Mouse (Mus musculus) spleen, postnatal 4 days (tissue): ENCODE data around the gene Mob3b.

Experiments
- DNase-seq, 2 experiments: peaks; one replicate each; pipeline ENCODE4 v3.0.0; 2022; ENCODE audit warnings: low spot score in 2 of 2

Gene Mob3b

GRCm38 (mm10) chr4:35005068-35005769 is 152.1 kb downstream of the Mob3b start:
- DNase-seq, result no peak

DNA sequence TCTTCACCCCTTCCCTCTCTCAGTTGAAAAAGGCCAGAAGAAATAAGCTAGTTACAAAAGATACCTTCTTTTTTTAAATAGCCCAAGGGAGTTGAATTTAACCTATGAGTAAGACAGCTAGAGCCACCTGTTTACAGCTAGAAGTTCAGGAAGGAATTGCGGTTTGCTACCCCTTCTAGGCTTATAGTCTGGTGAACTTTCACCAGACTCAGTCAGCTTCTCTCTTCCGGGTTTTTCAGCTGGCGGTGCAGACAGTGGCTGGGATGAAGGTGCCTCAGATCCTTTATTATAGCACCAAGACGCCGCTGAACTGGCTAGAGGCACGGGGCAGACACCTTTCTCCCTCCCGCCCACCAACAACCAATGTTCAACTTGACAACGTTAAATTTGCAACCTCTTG is 152.8 kb downstream of the Mob3b start:
- DNase-seq, result no peak

DNA sequence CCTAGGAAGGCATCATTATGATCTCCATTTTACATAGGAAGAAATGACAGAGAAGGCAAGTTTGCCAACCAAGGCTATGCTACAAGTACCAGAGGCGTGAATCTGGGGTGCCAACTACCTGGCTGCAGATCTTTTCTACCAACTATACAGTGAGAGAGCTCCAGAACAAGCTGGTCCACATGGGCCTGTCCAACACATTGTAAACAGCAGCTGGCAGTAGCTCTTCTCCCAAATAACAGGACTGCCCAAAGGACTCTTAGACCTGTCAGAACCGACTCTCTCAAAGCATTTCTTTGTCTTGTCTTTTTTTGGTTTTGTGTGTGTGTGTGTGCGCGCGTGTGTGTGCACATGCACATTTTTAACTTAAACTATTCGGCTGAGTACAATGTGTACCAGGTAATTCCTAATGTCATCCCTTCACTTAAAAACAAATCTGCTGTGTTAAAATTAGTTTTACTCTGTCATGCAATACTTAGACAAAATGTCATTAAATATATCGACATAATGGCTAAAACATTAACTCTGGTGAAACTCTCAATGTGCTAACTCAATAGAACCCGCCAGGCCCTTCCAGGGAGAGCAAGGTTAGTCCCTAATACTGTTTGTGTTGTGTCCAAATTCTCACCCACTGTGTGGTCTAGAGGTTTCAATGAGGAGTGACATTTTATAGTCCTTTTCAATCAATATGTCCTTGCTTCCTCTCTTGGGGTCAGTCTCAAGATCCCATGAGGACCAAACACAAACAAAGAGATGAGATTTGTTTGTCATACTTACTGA is 153.5 kb downstream of the Mob3b start:
- no peak for DNase-seq

- no peak for DNase-seq
Observed at GRCm38 (mm10) chr4:34996616-34997015, 160.7 kb downstream of the Mob3b start.

- no peak for DNase-seq
Observed at GRCm38 (mm10) chr4:34993639-34993975, 163.7 kb downstream of the Mob3b start.

DNA sequence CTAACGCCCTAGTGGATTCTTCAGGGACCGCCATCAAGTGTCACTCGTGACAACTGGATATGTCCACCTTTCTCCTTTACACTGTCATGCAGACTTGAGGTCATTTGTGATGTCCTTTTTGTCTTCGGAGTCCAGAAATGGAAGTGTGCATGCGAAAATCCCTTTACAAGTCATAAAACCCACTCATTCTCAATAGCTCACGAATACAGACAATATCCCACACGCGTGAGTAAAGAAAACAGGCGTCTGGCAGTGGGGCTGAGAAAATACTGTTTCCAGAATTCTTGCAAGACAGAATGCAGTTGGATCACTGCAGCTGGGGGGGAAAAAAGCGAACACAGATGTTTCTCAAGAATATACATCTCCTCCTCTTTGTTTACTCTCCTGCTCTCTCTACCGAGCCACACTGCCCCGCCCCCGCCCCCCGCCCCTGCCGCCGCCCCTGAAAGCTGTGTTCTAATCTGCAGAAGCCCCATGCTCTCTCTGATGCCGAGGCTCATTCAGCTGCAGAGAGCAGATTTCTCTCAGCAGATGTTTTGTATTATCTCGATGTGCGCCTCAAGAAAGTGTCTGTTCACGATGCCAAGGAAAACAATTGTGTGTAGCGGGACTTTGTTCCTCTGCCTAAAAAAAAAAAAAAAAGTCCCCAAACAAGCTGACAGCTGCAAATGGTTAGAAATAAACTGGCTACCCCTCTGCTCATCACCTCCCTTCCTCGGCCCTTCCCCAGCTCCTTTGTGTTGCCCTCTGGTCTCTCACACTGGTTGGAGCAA is 164.2 kb downstream of the Mob3b start:
- DNase-seq, result no peak

DNA sequence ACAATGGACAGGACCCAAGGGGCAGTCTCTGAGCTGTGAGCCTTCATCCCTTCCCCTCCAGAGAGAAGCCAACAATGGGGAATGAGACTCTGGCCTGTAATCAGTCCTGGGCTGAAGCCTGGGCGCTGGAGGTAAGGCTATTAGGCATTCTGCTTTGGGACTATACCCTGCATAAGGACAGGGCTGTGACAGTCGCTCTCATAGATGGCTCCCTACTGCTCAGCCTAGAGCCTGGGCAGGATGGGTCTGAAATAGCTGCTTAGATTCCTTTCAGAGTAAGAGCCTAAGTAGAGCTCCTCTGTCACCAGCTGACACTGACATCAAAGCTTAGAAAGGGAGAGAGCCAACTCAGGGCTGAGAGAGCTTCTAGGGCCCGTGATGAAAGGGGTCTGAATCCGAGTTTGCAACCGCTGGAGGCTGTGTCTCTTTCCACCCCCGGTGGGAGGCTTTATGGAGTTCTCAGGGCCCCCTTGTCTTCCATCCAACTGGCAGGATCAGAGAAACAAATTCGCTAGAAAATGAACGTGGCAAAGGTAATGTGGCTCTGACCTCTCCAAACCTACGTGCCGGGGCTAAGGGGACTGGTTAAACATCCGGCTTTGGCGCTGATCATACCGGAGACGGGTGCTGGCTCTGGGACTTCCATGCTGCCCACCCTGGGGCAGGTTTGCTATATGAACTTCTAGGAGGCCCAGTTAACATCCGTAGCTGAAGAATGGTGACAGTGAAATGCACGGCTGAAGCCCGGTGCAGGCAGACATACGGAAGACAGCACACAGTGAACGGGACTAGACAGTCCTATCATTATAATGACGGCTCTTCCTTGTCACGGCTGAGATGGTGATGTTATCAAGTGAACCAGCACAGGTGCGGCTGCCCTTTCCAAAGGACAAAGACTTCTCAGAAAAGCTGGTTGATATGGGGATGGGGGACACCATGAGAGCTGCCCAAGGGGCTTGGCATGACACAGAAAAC is 165.1 kb downstream of the Mob3b start:
- no peak for DNase-seq

DNA sequence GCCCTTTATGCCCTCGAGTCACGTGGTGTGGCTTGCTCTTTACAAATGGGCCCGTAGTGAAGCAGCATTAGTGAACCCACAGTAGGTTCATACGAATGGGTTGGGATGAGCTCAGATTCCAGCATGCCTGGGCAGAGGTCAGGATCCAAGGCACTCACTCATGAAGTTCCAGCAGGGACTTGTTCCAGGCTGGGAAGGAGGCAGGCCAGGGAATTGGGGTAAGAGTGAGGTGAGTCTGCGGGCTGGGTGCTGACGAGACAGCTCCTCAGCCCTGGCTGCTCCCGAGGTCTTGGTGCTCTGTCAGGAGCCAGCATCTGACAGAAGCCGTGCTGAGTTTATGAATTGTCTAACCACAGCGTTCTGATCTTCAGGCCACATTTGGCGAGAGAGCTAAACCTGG is 166.2 kb downstream of the Mob3b start:
- DNase-seq, result no peak

GRCm38 (mm10) chr4:34990659-34991058 is 166.6 kb downstream of the Mob3b start:
- DNase-seq, result no peak

DNA sequence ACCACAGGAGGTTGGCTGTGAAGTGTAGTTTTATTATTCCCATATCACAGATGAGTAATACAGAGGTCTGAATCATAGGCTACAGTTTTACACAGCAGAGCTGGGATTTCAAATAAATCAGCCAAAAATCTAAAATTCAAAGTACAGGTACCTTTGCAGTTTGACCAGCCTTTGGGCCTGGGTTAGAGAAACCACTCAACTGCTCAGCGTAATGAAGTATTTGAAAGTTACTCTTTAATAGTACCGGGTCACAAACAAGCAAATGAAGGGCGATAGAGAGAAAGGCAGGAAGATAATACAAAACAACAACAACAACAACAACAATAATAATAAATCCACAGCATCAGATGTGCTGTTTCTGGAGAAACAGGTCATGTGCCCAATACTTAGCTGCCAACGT is 169.7 kb downstream of the Mob3b start:
- DNase-seq, result no peak

DNA sequence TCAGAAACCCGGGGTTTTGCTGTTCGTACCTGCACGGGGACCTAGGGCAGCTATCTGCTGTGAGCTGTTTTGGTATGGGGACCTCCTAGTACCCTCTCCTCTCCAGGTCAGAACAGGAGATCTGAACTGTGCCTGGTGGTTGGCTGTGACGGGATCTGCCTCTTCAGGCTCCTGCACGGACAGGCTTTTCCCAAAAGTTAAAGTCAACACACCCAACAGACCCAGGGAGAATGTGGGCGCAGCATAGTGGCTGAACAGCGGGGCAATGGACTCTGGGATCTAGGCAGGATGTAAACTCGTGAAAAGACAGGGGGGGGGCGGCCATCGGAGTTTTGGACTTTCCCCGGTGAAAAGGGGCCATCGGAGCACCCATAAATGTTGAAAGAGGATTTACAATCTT is 170.2 kb downstream of the Mob3b start:
- no peak for DNase-seq

DNA sequence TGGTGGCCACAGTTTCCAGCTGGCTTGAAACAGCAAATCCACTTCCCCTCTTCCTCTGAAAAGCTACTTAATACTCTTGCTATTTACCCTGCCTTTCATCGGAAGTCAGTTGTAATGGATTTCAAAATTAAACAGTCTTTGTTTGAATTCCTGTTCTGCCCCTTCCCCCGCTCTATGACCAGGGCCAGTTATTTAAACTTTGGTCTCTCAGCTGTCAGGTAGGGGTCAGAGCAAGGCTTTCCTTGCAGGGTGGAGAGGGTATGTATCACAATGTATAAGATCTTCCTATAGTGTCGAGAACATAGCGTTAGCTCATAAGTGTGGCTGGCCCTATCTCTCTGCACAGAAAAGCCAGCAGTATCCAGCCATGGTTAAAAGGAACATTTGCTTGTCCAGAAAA is 170.6 kb downstream of the Mob3b start:
- DNase-seq, result no peak

DNA sequence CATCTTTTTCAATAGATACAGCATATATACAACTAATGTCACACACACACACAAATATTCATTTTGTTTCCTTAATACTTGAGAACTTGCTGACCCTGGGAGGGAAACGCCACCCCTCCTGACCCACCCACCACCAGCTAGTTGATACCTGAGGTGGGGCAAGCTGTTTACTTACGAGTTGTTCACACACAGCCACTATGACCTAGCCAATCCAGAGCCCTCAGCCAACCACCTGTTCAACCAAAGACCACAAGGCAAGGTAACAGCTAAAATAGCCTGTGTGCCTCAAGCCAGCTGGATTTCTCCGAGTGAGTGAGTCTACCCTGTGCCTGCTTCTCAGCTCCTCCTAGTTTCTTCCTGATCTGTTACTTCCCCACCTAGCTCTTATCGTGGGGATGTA is 172.9 kb downstream of the Mob3b start:
- DNase-seq, result no peak

- DNase-seq, result no peak
Observed at GRCm38 (mm10) chr4:34983511-34983910, 173.8 kb downstream of the Mob3b start.

GRCm38 (mm10) chr4:34981301-34982172 is 175.7 kb downstream of the Mob3b start:
- no peak for DNase-seq

DNA sequence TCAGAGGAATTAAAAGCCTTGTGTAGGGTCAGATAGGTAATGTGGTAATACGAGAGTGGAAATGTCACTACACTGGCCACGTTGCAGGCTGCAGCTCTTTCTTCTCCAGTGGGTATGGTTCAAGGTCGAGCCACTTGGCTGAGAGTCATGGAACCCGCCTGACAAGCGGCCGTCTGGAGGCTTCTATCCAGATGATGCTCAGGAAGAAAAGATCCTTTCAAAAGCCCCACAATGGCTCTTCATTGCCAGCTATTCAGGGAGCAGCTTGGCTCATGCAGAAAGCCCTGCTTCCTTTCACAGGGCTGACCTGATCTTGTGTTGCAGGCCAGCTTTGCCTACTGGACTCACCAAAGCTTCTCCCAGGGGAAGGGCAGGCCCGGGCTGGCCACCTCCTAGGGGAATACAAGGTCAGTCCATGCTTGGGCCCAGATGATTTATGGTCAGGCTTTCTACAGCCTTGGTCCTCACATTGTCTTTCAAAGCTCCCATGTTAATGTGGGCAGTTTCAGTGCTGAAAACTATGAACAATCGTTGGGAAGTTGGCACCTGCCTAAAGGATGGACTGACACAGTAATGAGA is 176.7 kb downstream of the Mob3b start:
- DNase-seq, result no peak

DNA sequence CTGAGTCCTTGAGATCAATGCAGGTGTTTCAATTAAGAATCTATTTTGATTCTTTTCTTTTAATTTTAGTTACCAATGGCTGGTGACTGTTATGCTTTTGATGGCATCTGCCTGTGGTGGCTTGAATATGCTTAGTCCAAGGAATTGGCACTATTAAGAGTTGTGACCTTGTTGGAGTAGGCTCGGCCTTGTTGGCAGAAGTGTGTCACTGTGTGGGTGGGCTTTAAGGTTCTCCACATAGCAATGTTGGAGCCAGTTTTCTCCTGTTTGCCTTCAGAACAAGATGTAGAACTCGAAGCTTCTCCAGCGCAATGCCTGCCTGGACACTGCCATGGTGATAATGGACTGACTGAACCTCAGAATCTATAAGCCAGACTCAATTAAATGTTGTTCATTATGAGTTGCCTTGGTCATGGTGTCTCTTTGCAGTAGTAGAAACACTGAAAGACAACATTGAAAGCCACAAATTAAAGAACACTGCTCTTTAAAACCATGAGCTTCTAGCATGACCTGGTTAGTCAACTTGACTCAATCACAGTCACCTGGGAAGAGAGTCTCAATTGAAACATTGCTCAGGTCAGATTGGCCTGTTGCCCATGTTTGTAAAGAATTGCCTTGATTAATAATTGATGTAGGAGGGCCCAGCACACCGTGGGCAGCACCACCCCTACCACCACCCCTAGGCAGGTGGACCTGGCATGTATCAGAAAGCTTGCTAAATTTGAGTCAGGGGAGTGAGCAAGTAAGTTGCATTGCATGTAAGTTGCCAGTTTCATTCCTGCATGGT is 180.2 kb downstream of the Mob3b start:
- DNase-seq, result no peak

- DNase-seq, result no peak
Observed at GRCm38 (mm10) chr4:34976331-34976778, 180.9 kb downstream of the Mob3b start.

- DNase-seq, result no peak
Observed at GRCm38 (mm10) chr4:34974795-34975194, 182.5 kb downstream of the Mob3b start.
